Mouse (Mus musculus): ENCODE measurements around the gene Accs. TPM values are rescaled to one million over a fixed set of nuclear protein-coding genes. Genes with fewer than 3 reads are reported as not detected.

Accs gene
- 12.3 TPM for polyA plus RNA-seq (2017; shearing (Covaris generic))

DNA sequence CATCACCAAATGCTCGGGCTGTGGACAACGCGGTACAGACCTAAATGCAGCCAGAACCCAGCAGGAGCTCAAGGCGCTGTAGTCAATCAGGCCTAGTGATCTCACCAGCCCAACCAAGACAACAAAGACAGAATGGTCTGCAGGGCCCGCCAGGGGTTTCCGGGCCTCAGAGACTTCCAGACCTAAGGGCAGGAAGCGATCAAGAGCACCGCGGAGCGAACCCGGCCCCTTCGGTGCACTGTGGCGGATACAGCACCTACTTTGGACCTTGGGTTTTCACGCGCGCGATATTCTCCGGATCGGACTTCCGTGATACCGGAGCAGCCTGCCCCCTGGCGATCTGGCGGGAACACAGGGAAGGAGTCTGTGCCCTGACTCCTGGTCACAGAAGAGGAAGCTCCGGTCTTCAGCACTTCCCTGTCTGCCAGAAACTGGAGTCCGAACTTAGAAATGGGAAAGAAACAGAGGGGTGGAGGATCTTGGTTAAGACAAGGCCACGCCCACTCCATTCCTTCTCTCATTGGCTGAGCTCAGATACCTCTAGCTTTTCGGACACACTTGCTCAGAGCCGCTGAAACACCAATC, at the start of gene Accs:
Gene Accs, minus strand, starts transcription at position 439 of the 585 bp plus-strand sequence.

DNA sequence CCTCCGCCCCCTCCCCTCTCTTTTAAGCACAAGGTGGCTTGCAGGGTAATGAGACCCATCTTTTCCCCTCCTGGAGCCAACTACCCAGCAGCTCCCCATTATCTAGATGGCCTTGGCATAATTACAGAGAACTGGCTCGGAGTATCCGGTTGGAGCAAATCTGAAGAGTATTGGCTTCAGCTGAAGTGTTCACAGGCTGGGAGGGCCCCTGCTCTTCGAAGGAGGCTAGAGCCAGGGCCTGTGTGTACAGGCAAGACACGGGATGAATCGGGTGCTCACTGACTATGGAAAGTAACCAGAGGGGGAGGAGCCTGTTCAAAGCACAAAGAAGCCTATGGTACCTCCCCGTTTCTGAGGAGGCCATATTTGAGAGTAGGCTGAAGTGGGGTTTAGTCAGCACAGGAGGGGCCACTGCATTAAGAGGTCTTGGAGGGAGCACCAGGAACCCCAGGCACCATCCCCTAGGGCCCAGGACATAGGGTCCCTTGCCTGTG, 19.4 kb upstream of the Accs start, which contains the start of gene Accsl:
Gene Accsl, minus strand, starts transcription at position 51 of the 494 bp plus-strand sequence.

DNA sequence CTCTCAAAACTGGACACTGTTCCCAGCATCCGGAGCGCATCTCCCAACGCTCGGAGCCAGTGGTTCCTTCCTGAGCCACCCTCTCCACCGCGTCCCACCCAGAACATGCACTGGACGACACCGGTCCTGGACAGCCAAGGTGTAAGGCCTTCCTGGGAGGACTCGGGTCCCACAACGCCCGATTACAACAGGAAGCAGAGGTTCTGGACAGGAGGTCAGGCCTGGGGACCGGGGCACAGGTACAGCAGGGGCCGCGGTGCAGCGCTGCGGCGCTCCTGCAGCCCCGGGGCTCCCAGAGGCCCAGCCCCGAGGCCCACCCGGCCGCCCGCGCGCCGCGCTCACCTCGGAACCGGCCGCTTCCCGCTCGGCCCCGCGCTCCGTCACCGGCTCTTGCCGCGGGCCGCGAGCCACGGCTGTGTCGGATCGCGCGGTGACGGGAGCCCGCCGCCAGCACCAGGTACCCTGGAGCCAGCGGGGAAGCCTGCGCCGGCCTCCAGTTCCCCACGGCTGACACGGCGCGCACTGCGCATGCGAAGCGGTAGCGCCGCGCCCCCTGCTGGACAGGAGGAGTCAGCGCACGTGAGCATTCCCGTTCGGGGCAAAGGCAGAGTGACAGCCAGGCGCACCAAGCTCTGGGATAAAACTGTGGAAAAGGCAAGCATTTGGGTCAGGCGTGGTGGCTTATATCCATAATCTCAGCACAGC, 27.5 kb downstream of the Accs start, which contains the start of gene Ext2:
Gene Ext2, minus strand, starts transcription at position 524 of the 705 bp plus-strand sequence.

Other genes with a start within 250 kb of the Accs start
- not detected for gene Alx4, start 207.6 kb downstream of the Accs start, polyA plus RNA-seq (2017; shearing (Covaris generic))
- gene Ext2, start 27.4 kb downstream of the Accs start, polyA plus RNA-seq (2017; shearing (Covaris generic)): 30.2 TPM
- not detected for gene Accsl, start 19.2 kb upstream of the Accs start, polyA plus RNA-seq (2017; shearing (Covaris generic))
- gene Gm13889, start 107.3 kb upstream of the Accs start, polyA plus RNA-seq (2017; shearing (Covaris generic)): not detected
- not detected for gene Gm27027, start 146.4 kb upstream of the Accs start, polyA plus RNA-seq (2017; shearing (Covaris generic))
- gene Alkbh3, start 160.9 kb upstream of the Accs start, polyA plus RNA-seq (2017; shearing (Covaris generic)): 68.8 TPM

All from activated CD4-positive, CD25-positive, alpha-beta regulatory T cell, adult 9 weeks (primary cell).